Mouse (Mus musculus): ENCODE measurements around the gene Rpp25.

DNA sequence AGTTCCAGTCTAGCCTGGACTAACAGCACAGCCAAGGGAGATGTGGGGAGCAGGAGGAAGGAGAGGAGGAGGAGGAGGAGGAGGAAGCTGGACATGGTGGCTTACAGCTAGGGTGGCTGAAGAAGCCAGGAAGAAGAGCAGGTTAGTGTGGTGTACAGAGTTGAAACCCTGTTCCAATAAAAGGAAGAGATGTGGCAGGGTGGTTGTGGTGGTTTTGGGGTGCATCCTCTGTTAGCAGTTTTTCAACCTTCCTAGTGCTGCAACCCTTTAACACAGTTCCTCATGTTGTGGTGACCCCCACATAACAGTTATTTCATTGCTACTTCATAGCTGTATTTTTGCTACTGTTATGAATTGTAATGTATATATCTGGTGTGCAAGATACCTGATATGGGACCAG, 20.6 kb downstream of the Rpp25 start:
- no peak for TF ChIP-seq POLR2A (IDR thresholded peaks at IDR 0.05; ENCODE audit: insufficient read depth, low read length)
- TF ChIP-seq CTCF (IDR thresholded peaks at IDR 0.05; ENCODE audit: low read depth, low read length): no peak
- no peak for TF ChIP-seq EP300 (IDR thresholded peaks at IDR 0.05; ENCODE audit: insufficient read depth, low read depth, low read length)
